Mouse (Mus musculus) small intestine, adult 2 months (tissue): ENCODE measurements around the gene Gm8050. TPM values are rescaled to one million over a fixed set of nuclear protein-coding genes. Genes with fewer than 3 reads are reported as not detected.
"Not testable (repeated sequence)": the region's sequence is repeated elsewhere in the genome, so short reads cannot be mapped to it uniquely, and the experiment has no call there.

ENCODE experiments used
- H3K27ac ChIP-seq: fragments of 200-500 bp; 2 replicates; pipeline ENCODE4 v1.5.1; 2012; ENCODE audit warnings: low read depth, low read length, control low read depth, inconsistent platforms; ENCODE audit not compliant: insufficient read depth
- H3K27me3 ChIP-seq: fragments of 200-500 bp; 2 replicates; pipeline ENCODE4 v1.6.1; 2012; ENCODE audit warnings: mild to moderate bottlenecking, moderate library complexity, low read length, inconsistent platforms; ENCODE audit not compliant: control insufficient read depth, insufficient read depth
- H3K36me3 ChIP-seq: fragments of 200-500 bp; 2 replicates; pipeline ENCODE4 v1.6.1; 2012; ENCODE audit warnings: mild to moderate bottlenecking, low read length, control low read depth, inconsistent platforms; ENCODE audit not compliant: control insufficient read depth, insufficient read depth
- H3K4me1 ChIP-seq: fragments of 200-500 bp; 2 replicates; pipeline ENCODE4 v1.6.1; 2012; ENCODE audit warnings: low read length, inconsistent platforms, mixed read lengths; ENCODE audit not compliant: control insufficient read depth, insufficient read depth, insufficient read length
- H3K4me3 ChIP-seq: fragments of 200-500 bp; 2 replicates; pipeline ENCODE4 v1.5.1; 2012; ENCODE audit warnings: low read depth, mild to moderate bottlenecking, control low read depth, inconsistent platforms, low read length, moderate library complexity
- WGBS: fragments of 180-500 bp; shearing (Covaris S2); methylation state at CpG from one replicate; pipeline ENCODE4 v1.1.7; 2018; 5-methylcytosine and 5-hydroxymethylcytosine counted together
- polyA plus RNA-seq: library from polyadenylated mRNA; depleted of rRNA; stranded (reverse); fragments of >200 nt; gene quantifications from 2 replicates; pipeline ENCODE4 v1.2.3, GENCODE M21; 2012; rRNA removed

Gm8050 gene
- not detected in 2 replicates for polyA plus RNA-seq

DNA sequence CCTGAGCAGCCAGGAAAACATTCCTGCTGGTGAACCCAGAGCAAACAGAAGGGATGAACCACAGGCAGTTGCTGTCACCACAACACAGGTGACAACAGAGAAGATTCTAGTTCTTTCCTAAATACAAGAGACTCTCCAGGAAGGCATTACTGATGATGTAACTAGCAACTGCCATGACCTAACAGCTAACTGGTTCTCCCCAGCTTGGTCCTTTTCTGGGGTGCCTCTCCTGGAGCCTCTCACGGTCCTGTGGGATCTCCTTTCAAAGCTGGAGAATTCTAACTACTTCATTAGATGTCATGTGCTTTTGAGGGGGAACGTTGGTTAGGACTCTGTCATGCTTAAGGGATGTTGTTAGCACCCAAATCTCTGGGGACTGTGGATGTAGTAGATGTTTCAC, at the start of gene Gm8050:
Gene Gm8050 (minus strand): TSS at position 101 of the 400 bp plus-strand sequence.
- not testable (repeated sequence) for H3K36me3 ChIP-seq, H3K27ac ChIP-seq, H3K4me3 ChIP-seq, H3K27me3 ChIP-seq, H3K4me1 ChIP-seq
- 100% methylated on average over 1 of the region's 2 CpGs for WGBS

DNA sequence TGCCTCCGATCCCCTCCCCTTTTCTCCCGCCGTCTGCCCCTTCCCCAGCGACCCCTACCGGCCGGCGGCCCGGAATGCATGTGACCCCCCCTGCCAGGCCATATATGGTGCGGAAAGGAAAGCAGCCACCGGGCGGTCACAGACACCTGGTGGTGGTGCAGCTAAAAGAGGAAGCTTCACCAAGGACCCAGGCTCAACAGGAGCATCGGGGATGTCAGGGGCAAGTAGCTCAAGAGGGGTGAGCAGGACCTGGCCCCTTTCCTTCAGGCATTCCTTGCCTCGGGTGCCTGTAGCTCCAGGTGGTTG, 37.1 kb upstream of the Gm8050 start:
- H3K27ac ChIP-seq = not testable (repeated sequence)
- 1% methylated on average over 6 of the region's 13 CpGs for WGBS

DNA sequence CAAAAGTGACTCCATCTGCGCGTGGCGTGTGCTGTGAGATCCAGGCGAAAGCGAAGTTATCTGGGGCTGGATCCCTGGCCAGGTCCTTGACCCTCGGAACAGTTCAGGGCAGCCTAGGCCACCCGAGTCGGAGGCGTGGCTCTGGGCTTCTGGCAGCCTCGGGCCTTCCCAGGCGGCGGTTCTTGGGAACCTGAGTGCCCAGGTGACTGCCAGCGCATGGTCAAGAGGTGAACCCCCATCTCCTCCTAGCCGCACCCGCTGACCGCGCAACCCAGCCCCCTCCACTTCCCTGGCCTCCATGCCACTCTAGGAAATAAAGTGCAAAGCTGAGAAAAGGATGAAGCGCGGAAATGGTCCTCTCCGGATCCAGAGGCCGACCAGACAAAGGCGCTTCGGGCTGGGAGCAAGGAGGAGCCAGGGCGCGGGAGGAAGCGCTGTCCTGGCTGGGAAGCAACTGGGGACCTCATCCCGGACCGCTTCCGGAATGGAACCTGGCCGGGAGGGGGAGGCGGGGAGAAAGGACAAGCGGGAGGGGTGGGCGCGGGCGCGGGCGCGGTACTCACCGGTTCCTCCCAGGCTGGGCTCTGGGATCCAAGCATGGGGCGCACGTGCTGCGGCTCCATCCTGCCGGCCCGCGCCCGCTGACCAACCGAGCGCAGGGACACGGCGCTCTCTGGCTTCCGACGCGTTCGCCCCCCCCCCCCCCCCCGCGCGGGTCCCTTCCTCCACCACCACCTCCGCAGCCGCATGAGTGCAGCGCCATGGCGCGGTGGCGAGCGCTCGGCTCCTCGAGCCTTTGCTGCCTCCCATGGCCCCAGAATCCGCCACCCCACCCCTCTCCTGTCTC, 36.6 kb upstream of the Gm8050 start:
- H3K27me3 ChIP-seq, H3K27ac ChIP-seq, H3K4me1 ChIP-seq, H3K36me3 ChIP-seq: not testable (repeated sequence)
- under 1% methylated on average over 34 of the region's 67 CpGs for WGBS
- H3K4me3 ChIP-seq = peak overlapping the region; percentile 52

More for the DNA sequence above, 37.1 kb upstream of the Gm8050 start:
- peak overlapping the region; percentile 39 for H3K4me3 ChIP-seq
- not testable (repeated sequence) for H3K36me3 ChIP-seq, H3K27me3 ChIP-seq, H3K4me1 ChIP-seq

- not testable (repeated sequence) for H3K4me1 ChIP-seq, H3K27me3 ChIP-seq, H3K27ac ChIP-seq, H3K4me3 ChIP-seq, H3K36me3 ChIP-seq
- no CpG with 5 or more reads among the region's 2 CpGs for WGBS
These were observed 22.2 kb upstream of the Gm8050 start, which contains the start of gene Gm3636 for GRCm38 (mm10) chr14:6742232-6742631. Gene Gm3636 (minus strand): TSS chr14:6742332.

GRCm38 (mm10) chr14:6684070-6684469, 36.0 kb downstream of the Gm8050 start, which contains the start of gene Gm10251:
Gene Gm10251 (minus strand): TSS chr14:6684170.
- H3K4me3 ChIP-seq, H3K27ac ChIP-seq, H3K27me3 ChIP-seq, H3K4me1 ChIP-seq, H3K36me3 ChIP-seq: not testable (repeated sequence)
- WGBS = no CpG with 5 or more reads among the region's 1 CpGs

Other genes with a start within 250 kb of the Gm8050 start
- not detected in 2 replicates for gene Gm8356, start 183.0 kb downstream of the Gm8050 start, polyA plus RNA-seq
- not detected in 2 replicates for gene Gm3629, start 129.6 kb downstream of the Gm8050 start, polyA plus RNA-seq
- gene Gm3460, start 97.8 kb downstream of the Gm8050 start, polyA plus RNA-seq = not detected in 2 replicates
- gene Gm10251, start 36.1 kb downstream of the Gm8050 start, polyA plus RNA-seq = not detected in 2 replicates
- gene Gm3636, start 22.1 kb upstream of the Gm8050 start, polyA plus RNA-seq = not detected in 2 replicates
- gene Gm8362, start 54.2 kb upstream of the Gm8050 start, polyA plus RNA-seq = not detected in 2 replicates
- gene Gm3642, start 120.1 kb upstream of the Gm8050 start, polyA plus RNA-seq = not detected in 2 replicates
- not detected in 2 replicates for gene Gm3667, start 169.7 kb upstream of the Gm8050 start, polyA plus RNA-seq